Mouse (Mus musculus) frontal cortex, postnatal 25 days (tissue): ENCODE results near the gene 2310030G06Rik.

Experiments used
- DNase-seq, 2 experiments: peaks; one replicate each; pipeline ENCODE4 v3.0.0; 2022; ENCODE audit warnings: low spot score in 2 of 2

Gene 2310030G06Rik

GRCm38 (mm10) chr9:50742744-50743143 is 3.6 kb downstream of the 2310030G06Rik start:
- no peak for DNase-seq

DNA sequence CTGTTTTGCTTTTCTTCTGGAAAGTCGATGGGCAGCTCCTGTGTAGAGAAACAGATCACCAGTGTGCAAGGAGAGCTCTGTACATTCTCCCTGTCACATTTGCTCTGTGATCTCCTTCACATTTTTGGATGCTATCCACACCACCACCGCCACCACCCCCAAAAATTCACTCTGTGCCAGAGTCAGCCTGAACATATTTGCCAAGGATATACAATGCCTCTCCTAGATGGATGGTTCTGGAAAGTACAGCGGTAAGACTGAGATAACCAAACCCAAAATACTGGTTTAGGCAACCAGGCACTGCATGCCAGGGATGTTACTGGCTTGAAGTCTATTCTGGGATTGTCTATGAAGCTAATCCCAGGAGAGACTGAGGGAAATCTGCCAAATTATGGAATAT is 4.1 kb downstream of the 2310030G06Rik start:
- DNase-seq: no peak

DNA sequence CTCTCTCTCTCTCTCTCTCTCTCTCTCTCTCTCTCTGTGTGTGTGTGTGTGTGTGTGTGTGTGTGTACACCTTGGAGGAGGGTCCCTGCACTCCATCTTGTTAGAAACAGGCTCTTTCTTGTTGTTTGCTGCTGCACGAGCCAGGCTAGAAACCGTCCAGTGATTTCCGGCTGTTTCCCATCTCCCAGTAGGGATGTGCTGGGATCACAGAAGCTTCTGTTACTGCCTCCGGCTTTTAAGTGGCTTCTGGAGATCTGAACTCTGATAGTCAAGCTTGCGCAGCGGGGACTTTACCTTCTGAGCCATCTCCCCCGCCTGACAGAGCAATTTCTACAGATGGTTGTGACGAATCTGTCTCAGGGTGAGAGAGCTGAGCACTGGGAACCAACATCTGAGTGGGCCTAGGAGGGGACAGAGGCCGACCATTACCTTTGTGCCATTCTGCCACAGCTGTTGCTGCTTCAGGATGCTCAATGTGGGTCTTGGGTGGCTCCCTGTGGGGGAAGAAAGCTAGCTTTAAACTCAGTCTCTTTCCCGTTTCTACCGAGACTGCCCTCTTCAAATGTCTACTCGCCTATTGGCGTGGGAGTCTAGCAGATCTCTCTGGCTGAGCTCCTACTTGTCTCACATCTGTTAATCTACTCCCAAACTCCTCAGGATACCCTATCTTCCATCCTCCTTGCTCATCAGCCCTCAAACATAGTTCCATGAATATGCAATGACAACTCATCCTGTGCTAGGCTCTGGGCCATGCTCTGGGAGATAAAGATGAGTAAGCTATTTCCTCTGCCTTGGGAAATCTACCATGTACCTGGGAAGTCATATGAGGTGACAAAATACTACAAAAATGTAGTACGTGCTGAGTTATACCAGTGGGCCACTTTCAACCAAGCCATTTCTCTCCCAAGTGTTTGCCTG is 5.2 kb downstream of the 2310030G06Rik start:
- no peak for DNase-seq

- peak; percentile 77 to 87 for DNase-seq
Measured at GRCm38 (mm10) chr9:50738914-50739870, 7.1 kb downstream of the 2310030G06Rik start, which contains the start of gene Dixdc1. Gene Dixdc1, minus strand, starts transcription at chr9:50739517.

GRCm38 (mm10) chr9:50734989-50735388 is 11.3 kb downstream of the 2310030G06Rik start:
- DNase-seq: no peak

GRCm38 (mm10) chr9:50732560-50732959 is 13.8 kb downstream of the 2310030G06Rik start:
- no peak for DNase-seq

- DNase-seq: no peak
Measured at GRCm38 (mm10) chr9:50729600-50729999, 16.7 kb downstream of the 2310030G06Rik start.

- DNase-seq: peak; percentile 54 to 77
Measured at GRCm38 (mm10) chr9:50727925-50728651, 18.2 kb downstream of the 2310030G06Rik start.

DNA sequence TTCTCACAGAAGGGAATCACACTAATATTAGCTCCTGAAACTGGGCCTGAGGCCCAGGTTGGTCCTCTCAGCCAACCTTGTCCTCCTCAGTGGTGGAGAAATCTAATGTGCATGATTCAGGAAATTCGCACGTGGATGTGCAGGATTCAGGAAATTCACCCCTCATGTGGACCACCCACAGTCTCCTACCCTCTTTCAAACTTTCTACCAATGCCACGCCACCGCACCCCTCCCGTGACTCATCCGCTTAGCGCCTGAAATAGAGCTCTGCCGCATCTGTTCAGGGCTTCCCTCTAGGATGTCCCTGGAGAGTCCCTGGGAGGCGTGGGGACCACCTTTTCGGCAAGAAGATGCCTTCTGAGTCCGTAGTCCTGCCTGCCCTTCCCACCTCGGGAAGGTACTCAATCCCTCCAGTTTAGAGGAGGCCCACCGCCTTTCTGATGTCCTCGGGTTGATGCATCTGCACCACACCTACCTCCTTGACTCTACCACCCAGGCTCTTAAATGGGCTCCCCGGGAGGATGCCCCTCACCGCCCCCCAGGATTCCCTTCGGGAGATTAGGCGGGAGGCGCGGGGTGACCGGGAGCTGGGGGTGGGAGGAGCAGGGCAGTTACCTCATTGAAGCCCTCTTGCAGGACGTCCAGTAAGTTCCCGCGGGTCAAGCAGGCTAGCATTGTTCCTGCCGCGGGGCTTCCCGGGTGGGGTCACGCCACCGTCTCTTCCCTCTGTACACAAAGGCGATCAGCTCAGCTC is 19.0 kb downstream of the 2310030G06Rik start:
- peak; percentile 42 to 58 for DNase-seq

DNA sequence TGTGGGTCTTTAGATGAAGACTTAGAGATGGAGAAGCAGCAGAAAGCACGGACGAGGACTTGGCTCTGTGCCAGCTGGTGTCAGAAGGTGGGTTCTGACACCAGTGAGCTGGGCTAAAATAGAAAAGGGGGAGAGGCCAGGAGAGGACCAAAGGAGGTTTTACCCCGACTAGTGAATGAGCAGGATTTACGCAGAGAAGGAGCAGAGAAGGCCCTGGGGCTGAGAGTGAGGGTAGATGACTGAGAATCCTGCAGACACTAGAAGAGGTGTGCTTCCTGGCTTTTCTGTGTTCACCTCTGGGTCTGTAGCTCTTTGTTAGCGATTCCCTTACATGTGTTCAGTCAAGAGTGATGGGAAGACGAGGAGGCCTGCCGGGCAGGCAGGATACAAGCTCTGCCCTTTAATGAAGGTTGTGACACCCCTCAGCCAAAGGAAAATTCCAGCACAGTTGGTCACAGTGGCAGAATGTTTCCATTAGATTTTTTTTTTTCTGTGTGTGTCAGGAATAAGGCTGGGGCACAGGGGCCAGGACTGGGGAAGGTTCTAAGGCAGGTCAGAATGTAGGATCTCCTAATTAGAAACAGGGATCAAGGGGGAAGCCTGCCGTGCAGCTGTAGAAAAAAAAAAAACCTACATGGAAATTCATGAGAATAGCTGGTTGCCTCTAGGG is 20.3 kb downstream of the 2310030G06Rik start:
- DNase-seq: no peak

DNA sequence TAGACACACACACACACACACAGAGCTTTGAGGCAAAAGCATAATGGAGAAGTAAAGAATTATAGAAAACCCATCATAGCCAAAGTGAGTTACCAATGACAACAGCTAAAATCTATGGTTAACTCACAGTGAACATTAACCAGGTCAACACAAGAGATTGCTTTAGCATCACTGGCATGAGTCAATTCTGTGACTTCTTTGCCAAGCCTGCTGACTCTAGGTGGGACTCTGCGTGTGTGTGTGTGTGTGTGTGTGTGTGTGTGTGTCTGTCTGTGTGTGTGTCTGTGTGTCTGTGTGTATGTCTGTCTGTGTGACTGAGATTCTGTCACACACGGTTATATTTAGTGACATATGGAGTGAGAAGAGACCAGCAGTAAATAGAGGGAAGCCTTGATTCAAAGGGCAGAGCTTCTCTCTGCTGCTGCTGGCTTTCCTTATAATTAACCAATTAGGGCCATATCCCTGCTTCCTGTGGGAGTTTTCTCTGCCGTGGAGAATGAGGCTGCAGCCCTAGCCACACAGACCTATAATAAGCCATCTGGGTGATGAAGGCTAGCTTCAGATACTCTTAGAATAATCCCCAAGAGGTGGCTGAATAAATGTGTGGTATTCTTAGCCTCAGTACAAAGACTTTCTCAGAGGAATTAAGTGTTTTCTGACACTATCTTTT is 21.5 kb downstream of the 2310030G06Rik start:
- DNase-seq: no peak

GRCm38 (mm10) chr9:50724147-50724546 is 22.2 kb downstream of the 2310030G06Rik start:
- DNase-seq: no peak

GRCm38 (mm10) chr9:50723406-50723805 is 22.9 kb downstream of the 2310030G06Rik start:
- no peak for DNase-seq

- no peak for DNase-seq
Measured at GRCm38 (mm10) chr9:50722451-50722911, 23.9 kb downstream of the 2310030G06Rik start.

DNA sequence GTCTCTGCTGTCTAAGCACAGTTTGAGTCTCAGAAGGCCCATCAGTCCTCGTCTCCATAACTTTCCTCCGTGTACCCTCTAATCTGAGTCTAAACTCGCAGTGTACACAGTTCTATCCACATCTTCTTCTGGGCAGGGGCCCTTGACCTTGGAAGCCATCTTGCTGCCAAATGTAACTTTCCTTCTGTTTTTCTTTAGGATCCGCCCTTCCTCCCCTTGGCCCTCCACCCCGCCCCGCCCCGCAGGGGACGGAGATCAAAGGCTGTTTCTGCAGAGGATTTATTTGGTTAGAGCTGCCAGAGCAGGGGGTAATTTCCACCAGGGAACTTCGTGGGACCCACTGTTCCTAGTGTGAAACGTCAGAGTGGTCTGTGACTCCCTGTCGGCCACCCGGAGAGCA is 25.3 kb downstream of the 2310030G06Rik start:
- no peak for DNase-seq

DNA sequence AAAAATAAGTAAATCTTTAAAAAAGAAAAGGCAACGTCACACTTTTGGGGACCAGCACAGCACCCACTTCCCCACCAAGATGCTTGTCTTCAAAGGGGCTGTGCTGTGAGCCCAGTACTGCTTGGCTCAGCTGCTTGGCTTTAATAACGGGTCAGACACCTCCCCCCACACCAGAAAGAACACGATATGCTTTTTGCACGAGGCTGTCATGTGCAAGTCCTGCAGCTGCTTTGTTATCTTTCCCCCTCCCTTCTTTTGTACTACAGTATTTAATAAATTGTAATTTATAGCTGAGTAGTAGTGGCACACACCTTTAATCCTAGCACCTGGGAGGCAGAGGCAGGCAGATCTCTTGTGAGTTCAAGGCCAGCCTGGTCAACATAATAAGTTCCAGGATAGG is 27.5 kb downstream of the 2310030G06Rik start:
- no peak for DNase-seq

GRCm38 (mm10) chr9:50714188-50714587 is 32.1 kb downstream of the 2310030G06Rik start:
- no peak for DNase-seq

GRCm38 (mm10) chr9:50711337-50711736 is 35.0 kb downstream of the 2310030G06Rik start:
- DNase-seq: no peak

DNA sequence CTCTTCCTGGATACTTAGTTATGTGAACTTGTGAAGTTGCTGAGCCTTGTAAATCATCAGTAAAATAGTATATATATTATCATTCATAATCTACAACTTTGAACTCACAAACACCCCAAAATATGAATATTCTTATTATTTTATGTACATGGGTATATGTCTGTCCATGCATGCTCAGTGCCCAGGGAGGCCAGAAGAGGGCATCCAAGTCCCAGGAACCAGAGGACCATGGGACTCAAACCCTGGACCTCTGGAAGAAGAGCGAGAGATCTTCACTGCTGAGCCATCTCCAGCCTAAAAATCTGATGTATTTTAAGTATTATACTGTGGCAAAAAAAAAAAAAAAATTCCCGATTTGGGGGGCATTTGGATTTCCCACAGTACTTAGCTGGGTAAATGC is 37.2 kb downstream of the 2310030G06Rik start:
- no peak for DNase-seq

DNA sequence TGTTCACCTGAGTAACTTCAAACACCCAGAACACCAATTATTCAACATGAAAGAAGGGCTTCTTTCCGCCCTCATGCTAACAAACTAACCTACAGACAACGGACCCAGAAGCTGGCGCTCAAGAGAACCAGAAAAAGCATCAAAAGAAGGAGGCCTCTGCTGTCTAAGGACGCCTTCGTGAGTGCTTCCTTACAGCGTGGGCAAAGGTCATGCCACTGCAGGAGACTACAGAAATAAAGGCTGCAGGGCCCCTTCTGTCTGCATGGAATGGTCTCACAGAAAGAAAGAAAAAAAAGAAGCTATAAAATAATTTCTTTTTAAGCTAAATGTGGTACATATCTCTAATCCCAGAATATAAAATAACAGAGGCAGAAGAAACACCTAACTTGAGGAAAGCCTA is 41.4 kb downstream of the 2310030G06Rik start:
- no peak for DNase-seq
